Mouse (Mus musculus) heart, postnatal 36 days (tissue): ENCODE measurements at regions not wholly inside any gene's neighbourhood (a gene's known extent, or its start where the extent isn't known, plus 50 kb on each side); places are given as distances from the start of the nearest gene placed in this dataset.
A peak's percentile ranks its signal among the peaks of the same experiment; 100 is the strongest.

Source experiments
- DNase-seq, 2 experiments: peaks; one replicate each; pipeline ENCODE4 v3.0.0; 2021 to 2022
- intact Hi-C: fragments of 180-260 bp; cut with DNase I; formaldehyde crosslinking; loops from one replicate; pipeline ENCODE4 v1.15.1; 2025

GRCm38 (mm10) chr8:44656031-44656430 lies 279.2 kb upstream of the Fat1 start:
- DNase-seq: no peak
- intact Hi-C loops: no loop called here

DNA sequence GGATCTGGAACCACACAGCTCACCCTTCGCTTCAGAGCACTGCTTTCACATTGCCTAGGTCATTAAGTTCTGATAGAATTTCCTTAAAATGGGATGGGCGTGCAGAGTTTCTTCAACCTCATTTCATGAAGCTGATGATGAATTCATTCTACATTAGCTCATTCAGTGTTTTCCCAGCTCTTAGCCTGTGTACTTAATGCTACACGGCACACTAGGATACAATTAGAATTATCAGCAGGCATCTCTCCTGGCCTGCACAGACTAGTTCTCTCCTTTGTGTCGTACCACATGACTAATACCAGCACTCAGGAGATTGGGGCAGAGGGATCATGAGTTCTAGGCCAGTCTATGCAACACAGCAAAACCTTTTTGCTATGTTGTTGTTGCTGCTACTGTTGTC lies 278.8 kb upstream of the Fat1 start:
- intact Hi-C loops: no loop called here
- DNase-seq: no peak

DNA sequence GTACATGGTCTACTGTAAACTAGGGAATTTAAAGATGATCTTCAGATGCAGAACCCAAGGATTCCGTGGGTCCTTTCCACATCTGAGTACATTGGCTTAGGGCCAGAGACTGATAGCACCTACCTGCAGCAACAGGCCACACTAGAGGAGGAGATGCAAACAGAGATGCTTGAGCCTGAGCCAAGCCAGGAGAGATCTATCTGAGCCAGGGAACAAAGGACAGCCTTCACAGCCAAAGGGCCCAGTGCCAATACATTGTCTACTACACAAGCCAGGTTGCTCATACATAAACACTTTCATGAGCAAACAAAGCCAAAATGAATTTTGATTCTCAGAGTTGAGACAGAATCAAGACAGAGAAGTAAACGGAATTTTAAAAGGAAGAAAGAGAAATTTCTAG lies 273.6 kb upstream of the Fat1 start:
- intact Hi-C loops: no loop called here
- no peak for DNase-seq

- no peak for DNase-seq
- intact Hi-C loops: no loop called here
Observed at GRCm38 (mm10) chr8:44687126-44687525, 248.1 kb upstream of the Fat1 start.

- intact Hi-C loops: loop anchor here (5.0 to 10.0 kb wide), 2 partner anchors 247 to 295 kb away; partner anchors contain the start of gene Fat1
- no peak for DNase-seq
Observed at GRCm38 (mm10) chr8:44689837-44690592, 245.2 kb upstream of the Fat1 start.

DNA sequence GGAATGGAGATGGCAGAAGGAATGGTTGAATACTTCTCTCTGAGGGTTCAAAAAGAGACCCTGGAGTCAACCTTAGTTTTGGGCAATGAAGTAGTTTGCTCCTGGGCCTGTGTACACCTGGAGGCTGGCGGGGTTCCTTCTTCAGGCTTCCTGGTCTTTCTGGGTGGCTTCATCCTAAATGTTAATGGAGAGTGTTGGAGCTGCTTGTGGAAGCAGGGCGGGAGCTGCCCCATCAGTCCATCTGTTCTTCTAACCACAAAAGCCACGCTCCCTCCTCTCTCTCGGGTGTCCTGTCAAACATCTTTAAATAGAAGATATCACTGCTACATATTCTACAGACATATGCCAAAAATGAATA lies 244.7 kb upstream of the Fat1 start:
- intact Hi-C loops: loop anchor here (5.0 to 10.0 kb wide), 2 partner anchors 247 to 294 kb away; partner anchors contain the start of gene Fat1
- DNase-seq: no peak

GRCm38 (mm10) chr8:44691140-44691539 lies 244.1 kb upstream of the Fat1 start:
- DNase-seq: no peak
- intact Hi-C loops: loop anchor here (5.0 to 10.0 kb wide), 2 partner anchors 246 to 294 kb away; partner anchors contain the start of gene Fat1

- intact Hi-C loops: loop anchor here (5.0 to 10.0 kb wide), 2 partner anchors 245 to 293 kb away; partner anchors contain the start of gene Fat1
- no peak for DNase-seq
Observed at GRCm38 (mm10) chr8:44692036-44692688, 243.1 kb upstream of the Fat1 start.

DNA sequence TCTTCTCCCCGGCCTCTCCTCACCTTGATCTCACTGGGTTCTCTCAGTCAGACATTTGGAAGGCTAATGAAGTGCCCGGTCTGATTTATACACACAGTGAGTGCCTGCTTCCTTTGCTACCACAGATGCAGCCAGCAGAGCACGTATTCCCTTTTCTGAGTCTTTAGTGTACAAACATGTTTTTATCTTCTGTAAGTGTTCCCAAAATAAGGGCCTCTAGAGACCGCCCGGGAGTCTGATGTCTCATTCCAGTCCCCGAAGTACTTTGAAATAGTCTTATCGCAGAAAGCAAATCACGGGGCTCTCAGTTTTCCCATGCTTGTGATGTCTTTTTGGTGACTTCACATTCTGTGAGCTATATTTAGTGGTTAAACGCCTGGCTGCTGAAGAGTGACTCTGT lies 240.4 kb upstream of the Fat1 start:
- intact Hi-C loops: loop anchor here (5.0 to 10.0 kb wide), 2 partner anchors 242 to 290 kb away; partner anchors contain the start of gene Fat1
- DNase-seq: peak; percentile 13 to 56

- intact Hi-C loops: loop anchor here (10.0 kb wide), 1 partner anchor 289 kb away; no protein-coding TSS in a partner anchor
- peak; percentile 49 to 51 for DNase-seq
Observed at GRCm38 (mm10) chr8:44696066-44696853, 239.0 kb upstream of the Fat1 start.

DNA sequence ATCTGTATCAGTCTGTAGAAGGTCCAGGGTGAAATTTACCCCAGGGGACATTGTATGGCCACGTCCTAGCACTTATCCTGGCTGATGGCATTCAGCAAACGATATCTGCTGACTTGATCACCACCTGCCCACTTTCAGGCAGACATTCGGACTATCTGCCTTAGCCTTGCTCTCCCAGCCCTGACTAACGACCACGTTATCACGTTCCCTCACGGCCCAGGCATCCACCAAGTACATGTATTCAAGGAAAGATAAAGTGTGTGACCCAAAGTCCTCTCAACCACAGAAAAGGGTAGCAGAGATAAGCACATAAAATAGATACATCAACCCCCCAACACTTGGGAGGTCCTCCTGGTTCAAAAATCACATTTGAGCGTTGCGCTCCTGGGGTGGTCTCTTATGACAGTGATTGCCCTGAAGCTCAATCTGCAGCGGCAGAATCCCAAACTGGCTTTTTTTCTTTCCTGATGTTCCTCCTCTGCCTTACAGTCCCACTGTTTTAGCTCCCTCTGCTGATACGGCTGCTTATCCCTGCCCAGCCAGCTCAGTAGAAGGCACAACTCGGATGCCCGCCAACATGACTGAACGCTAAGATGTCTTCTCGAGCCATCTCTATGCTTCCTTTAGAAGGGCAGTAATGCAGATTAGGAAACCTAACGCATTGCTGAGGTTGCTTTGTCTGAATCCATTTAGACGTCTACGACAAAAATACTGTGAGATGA lies 235.7 kb upstream of the Fat1 start:
- DNase-seq: no peak
- intact Hi-C loops: loop anchor here (10.0 kb wide), 2 partner anchors 245 to 285 kb away; no protein-coding TSS in a partner anchor

DNA sequence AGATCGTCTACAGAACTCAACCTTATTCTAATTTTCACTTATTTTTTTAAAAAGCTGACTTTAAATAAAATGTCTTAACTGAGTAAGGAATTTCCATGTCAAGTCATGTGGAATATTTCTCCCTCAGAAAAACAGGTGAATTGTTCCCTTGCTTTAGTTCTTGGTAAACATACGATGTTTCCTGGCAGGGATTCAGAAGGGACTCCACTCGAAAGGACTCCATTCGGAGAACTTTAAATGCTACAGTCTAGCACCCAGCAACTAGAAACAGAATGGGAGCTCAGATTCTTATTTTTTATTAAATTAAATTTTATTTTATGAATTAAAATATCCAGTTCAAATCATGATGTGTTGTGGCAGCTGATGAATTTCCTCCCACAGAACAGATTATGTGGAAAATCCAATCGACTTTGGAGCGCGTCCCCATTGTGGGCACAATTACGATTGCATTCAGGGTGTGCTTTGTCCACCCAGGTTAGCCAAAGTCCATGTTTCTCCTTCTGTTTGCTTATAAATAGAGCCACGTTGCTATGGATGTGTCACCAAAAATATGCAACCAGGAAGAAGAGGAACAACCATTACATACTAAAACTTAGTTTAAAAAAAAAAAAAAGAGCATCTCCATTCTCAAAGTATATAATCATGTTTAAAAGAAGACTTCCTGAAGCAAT lies 230.5 kb upstream of the Fat1 start:
- intact Hi-C loops: loop anchor here (10.0 kb wide), 1 partner anchor 250 kb away; no protein-coding TSS in a partner anchor
- DNase-seq: no peak

GRCm38 (mm10) chr8:44708659-44709170 lies 226.5 kb upstream of the Fat1 start:
- intact Hi-C loops: loop anchor here (10.0 kb wide), 1 partner anchor 254 kb away; no protein-coding TSS in a partner anchor
- no peak for DNase-seq

- intact Hi-C loops: loop anchor here (10.0 kb wide), 1 partner anchor 255 kb away; no protein-coding TSS in a partner anchor
- DNase-seq: no peak
Observed at GRCm38 (mm10) chr8:44709171-44709940, 225.9 kb upstream of the Fat1 start.

- DNase-seq: no peak
- intact Hi-C loops: no loop called here
Observed at GRCm38 (mm10) chr8:44734577-44734976, 200.7 kb upstream of the Fat1 start.

GRCm38 (mm10) chr8:44735801-44736200 lies 199.4 kb upstream of the Fat1 start:
- intact Hi-C loops: no loop called here
- no peak for DNase-seq

GRCm38 (mm10) chr8:44743353-44743752 lies 191.9 kb upstream of the Fat1 start:
- DNase-seq: no peak
- intact Hi-C loops: no loop called here

DNA sequence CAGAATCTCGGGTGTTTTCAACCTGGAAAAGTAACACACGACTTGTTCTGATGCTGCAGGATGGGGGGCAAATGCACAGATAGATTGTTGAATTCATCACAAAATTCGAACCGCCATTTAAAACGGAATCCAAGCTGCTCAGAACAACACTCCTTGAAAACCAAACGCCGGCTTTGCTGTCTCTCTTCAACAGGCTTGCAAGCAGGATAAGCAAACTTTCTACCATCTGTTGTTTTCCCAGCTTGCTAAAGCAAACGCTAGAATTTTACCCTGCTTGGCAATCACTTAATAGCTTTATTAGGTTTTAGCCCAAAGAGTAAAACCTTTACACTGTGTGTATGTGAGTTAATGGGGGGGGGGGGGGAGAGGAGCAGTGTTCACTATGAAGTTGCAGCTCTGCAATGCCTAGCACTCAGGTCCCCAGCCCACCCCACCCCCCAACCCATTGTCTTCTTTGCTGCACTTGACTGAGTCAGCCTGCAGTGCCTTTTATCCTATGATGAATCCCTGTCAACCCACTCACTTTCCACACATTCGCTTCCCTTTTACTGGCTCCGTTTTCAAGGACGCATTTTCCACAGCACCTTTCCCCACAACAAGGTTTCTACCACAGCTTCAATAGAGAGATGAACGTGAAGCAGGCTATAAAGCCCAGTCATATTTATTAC lies 190.1 kb upstream of the Fat1 start:
- intact Hi-C loops: no loop called here
- DNase-seq: no peak
